Mouse (Mus musculus): ENCODE results near the gene Myf5. TPM values are rescaled to one million over a fixed set of nuclear protein-coding genes. Genes with fewer than 3 reads are reported as not detected.
A peak's percentile ranks its signal among the peaks of the same experiment; 100 is the strongest.

Myf5 gene
- polyA plus RNA-seq, 1 experiment from 2014 or later: 0.12 TPM

DNA sequence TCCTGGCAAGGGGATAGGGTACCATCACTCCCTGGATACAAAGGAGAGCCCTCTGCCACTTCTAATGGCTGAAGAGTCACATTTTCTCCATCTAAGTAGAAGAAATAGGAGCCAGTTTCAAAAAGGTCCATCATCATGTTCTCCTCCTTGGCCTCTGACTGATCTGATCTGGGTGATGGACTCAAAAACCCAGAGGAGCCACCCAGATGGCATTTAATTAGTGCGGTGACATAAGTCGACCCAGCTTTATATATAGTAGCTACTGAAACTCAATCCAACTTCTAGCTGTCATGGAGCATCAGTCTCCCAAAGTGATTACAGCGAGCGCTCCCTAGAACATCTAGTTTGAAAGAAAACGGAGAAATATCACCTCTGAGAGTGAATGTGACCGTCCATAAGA, 8.6 kb upstream of the Myf5 start, which contains the start of gene Myf6:
TSS of gene Myf6 (minus strand) at position 170 of the 400 bp plus-strand sequence.
- Histone ChIP-seq H3K4me1 (ENCODE audit: insufficient read depth, low read length) (peaks cover 8% of the 10 kb centered on the region; the same call in 1 of the 2 replicates), H3K27ac (ENCODE audit: low read length) (no peak within 1 kb of the TSS), H3K4me3 (ENCODE audit: low read length) (peak within 1 kb of the TSS; percentile 20; the same call in 1 of the 2 replicates), H3K9ac (replicated peaks; ENCODE audit: low read length) (no peak within 1 kb of the TSS), H3K36me3 (ENCODE audit: insufficient read depth, low read length) (no peaks in the 10 kb centered on the region), H3K4me2 (replicated peaks; ENCODE audit: low read depth, low read length) (peak within 1 kb of the TSS; percentile 49), H3K27me3 (ENCODE audit: insufficient read depth, low read length) (peaks cover 23% of the 10 kb centered on the region), H3K9me3 (ENCODE audit: low read length) (no peaks in the 10 kb centered on the region)
- WGBS: 52% methylated on average over 6 of the region's 6 CpGs
- ATAC-seq (ENCODE audit: low FRiP score, low TSS enrichment): no peak

DNA sequence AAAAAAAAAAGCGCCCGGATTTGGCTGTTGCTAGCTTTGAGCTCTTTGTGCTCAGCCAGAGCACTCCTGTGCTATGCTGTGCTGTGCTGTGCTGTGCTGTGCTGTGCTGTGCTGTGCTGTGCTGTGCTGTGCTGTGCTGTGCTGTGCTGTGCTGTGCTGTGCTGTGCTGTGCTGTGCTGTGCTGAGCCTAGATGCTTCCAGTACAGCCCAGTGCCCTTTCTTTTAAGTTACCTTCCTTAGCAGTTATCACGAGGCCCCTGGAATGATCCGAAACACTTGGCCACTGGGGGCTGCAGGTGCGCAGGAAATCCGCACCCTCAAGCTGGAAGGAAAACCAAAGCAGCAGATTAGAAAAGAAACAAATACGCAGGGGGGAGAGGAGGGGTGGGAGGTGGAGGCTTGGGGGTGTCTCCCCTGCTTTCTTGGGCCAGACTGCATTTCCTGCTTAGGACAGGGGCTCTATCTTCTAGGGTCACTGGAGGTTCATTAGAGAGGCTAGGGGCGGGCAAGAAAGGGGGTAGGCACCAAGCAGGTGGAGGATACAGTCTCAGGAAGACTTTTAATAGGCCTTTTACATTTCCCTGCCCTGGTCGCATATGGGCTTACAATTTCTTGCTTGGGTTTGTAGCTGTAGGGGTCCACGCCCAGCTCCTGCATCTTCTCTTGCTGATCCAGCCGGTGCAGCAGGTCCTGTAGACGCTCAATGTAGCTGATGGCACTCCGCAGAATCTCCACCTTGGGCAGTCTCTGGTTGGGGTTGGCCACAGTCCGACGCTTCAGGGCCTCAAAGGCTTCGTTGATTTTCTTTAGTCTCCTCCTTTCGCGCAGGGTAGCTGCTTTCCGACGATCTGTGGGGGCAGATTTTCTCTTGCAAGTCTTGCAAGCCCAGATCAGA, 7.9 kb upstream of the Myf5 start:
- peak overlapping the region; percentile 49 for H3K4me2 ChIP-seq (replicated peaks; ENCODE audit: low read depth, low read length)
- 35% methylated on average over 20 of the region's 20 CpGs for WGBS
- H3K9ac ChIP-seq (replicated peaks; ENCODE audit: low read length): no peak overlapping the region; the same call in 1 of the 2 replicates
- peak overlapping the region; percentile 20 for H3K4me3 ChIP-seq (ENCODE audit: low read length)
- no peaks in the 10 kb centered on the region for H3K36me3 ChIP-seq (ENCODE audit: insufficient read depth, low read length)
- ATAC-seq (ENCODE audit: low FRiP score, low TSS enrichment): peak; percentile 70
- no peaks in the 10 kb centered on the region for H3K9me3 ChIP-seq (ENCODE audit: low read length)
- H3K27me3 ChIP-seq (ENCODE audit: insufficient read depth, low read length): peaks cover 23% of the 10 kb centered on the region
- peaks cover 8% of the 10 kb centered on the region; the same call in 1 of the 2 replicates for H3K4me1 ChIP-seq (ENCODE audit: insufficient read depth, low read length)
- no peak overlapping the region for H3K27ac ChIP-seq (ENCODE audit: low read length)

GRCm38 (mm10) chr10:107492867-107493579, 7.1 kb upstream of the Myf5 start:
- peak; percentile 59; the same call in 1 of the 2 replicates for ATAC-seq (ENCODE audit: low FRiP score, low TSS enrichment)
- Histone ChIP-seq H3K9ac (replicated peaks; ENCODE audit: low read length) (no peak overlapping the region; the same call in 1 of the 2 replicates), H3K27me3 (ENCODE audit: insufficient read depth, low read length) (peaks cover 28% of the 10 kb centered on the region), H3K4me3 (ENCODE audit: low read length) (peak overlapping the region; percentile 20), H3K36me3 (ENCODE audit: insufficient read depth, low read length) (no peaks in the 10 kb centered on the region), H3K4me1 (ENCODE audit: insufficient read depth, low read length) (peaks cover 10% of the 10 kb centered on the region; the same call in 1 of the 2 replicates), H3K9me3 (ENCODE audit: low read length) (no peaks in the 10 kb centered on the region), H3K27ac (ENCODE audit: low read length) (no peak overlapping the region), H3K4me2 (replicated peaks; ENCODE audit: low read depth, low read length) (peak overlapping the region; percentile 49)
- 40% methylated on average over 18 of the region's 18 CpGs for WGBS

- Histone ChIP-seq H3K27ac (ENCODE audit: low read length) (no peak overlapping the region), H3K9ac (replicated peaks; ENCODE audit: low read length) (no peak overlapping the region), H3K27me3 (ENCODE audit: insufficient read depth, low read length) (peaks cover 29% of the 10 kb centered on the region), H3K4me1 (ENCODE audit: insufficient read depth, low read length) (0 out of 2 replicates have a peak, but pooled peaks cover 6% of the 10 kb centered on the region), H3K36me3 (ENCODE audit: insufficient read depth, low read length) (no peaks in the 10 kb centered on the region), H3K4me3 (ENCODE audit: low read length) (no peak overlapping the region), H3K4me2 (replicated peaks; ENCODE audit: low read depth, low read length) (no peak overlapping the region), H3K9me3 (ENCODE audit: low read length) (no peaks in the 10 kb centered on the region)
- WGBS: 21% methylated on average over 12 of the region's 12 CpGs
- 0 out of 2 replicates have a peak, but pooled peaks have one; percentile 43 for ATAC-seq (ENCODE audit: low FRiP score, low TSS enrichment)
Measured at GRCm38 (mm10) chr10:107488654-107489315, 2.9 kb upstream of the Myf5 start.

DNA sequence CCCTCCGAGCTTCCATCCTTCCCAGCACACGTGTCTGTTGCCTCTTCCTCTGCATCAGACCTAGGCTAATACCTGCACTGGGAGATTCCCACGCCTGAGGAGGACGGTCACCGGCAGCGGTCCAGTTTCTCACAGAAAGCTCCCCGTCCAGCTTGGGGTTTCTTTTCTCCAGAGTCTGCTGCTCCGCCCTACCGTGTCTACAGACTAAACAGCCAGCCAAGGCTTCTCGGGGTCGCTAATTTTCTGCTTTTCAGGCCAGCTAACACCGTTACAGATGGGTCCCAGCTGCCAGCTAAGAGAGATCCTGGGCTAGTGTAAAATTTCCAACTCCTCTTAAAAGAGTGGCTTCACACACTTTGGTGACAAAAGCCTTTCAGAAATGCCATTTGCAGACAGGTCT, 836 bp upstream of the Myf5 start:
- 33% methylated on average over 12 of the region's 12 CpGs for WGBS
- peaks cover 29% of the 10 kb centered on the region for H3K27me3 ChIP-seq (ENCODE audit: insufficient read depth, low read length)
- no peak overlapping the region for H3K27ac ChIP-seq (ENCODE audit: low read length)
- H3K4me3 ChIP-seq (ENCODE audit: low read length): no peak overlapping the region
- H3K9me3 ChIP-seq (ENCODE audit: low read length): no peaks in the 10 kb centered on the region
- ATAC-seq (ENCODE audit: low FRiP score, low TSS enrichment): no peak
- 0 out of 2 replicates have a peak, but pooled peaks cover 3% of the 10 kb centered on the region for H3K4me1 ChIP-seq (ENCODE audit: insufficient read depth, low read length)
- H3K36me3 ChIP-seq (ENCODE audit: insufficient read depth, low read length): no peaks in the 10 kb centered on the region
- H3K4me2 ChIP-seq (replicated peaks; ENCODE audit: low read depth, low read length): no peak overlapping the region
- H3K9ac ChIP-seq (replicated peaks; ENCODE audit: low read length): no peak overlapping the region

- WGBS: 47% methylated on average over 10 of the region's 10 CpGs
Measured at GRCm38 (mm10) chr10:107484050-107484449, 1.9 kb downstream of the Myf5 start.

DNA sequence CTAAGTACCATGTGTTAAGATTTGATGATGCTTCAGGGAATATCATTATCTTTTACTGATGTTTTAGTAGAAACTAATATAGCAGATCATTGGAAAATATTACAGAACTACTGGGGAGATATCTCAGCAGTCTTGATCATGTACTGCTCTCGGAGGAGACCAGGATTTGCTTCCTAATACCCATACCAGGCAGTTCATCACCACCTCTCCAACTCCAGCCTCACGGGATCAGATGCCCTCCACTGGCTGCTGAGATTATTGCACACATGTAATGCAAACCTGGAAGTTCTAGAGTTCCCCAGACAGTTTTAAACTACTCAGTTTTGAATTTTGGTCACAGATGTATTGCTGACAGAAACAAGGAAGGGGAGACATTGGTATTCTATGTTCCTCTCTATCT, 12.4 kb downstream of the Myf5 start:
- H3K36me3 ChIP-seq (ENCODE audit: insufficient read depth, low read length): no peaks in the 10 kb centered on the region
- H3K9me3 ChIP-seq (ENCODE audit: low read length): no peaks in the 10 kb centered on the region
- 60% methylated on average over 2 of the region's 2 CpGs for WGBS
- ATAC-seq (ENCODE audit: low FRiP score, low TSS enrichment): no peak
- no peaks in the 10 kb centered on the region for H3K27me3 ChIP-seq (ENCODE audit: insufficient read depth, low read length)
- H3K4me3 ChIP-seq (ENCODE audit: low read length): no peak overlapping the region
- no peak overlapping the region for H3K9ac ChIP-seq (replicated peaks; ENCODE audit: low read length)
- H3K4me1 ChIP-seq (ENCODE audit: insufficient read depth, low read length): no peaks in the 10 kb centered on the region
- H3K4me2 ChIP-seq (replicated peaks; ENCODE audit: low read depth, low read length): no peak overlapping the region
- no peak overlapping the region for H3K27ac ChIP-seq (ENCODE audit: low read length)

More at GRCm38 (mm10) chr10:107484050-107484449, 1.9 kb downstream of the Myf5 start:
- no peak for ATAC-seq (ENCODE audit: low FRiP score, low TSS enrichment)
- H3K4me2 ChIP-seq (replicated peaks; ENCODE audit: low read depth, low read length): no peak overlapping the region
- no peaks in the 10 kb centered on the region for H3K9me3 ChIP-seq (ENCODE audit: low read length)
- H3K4me1 ChIP-seq (ENCODE audit: insufficient read depth, low read length): 0 out of 2 replicates have a peak, but pooled peaks cover 3% of the 10 kb centered on the region
- H3K4me3 ChIP-seq (ENCODE audit: low read length): no peak overlapping the region
- H3K9ac ChIP-seq (replicated peaks; ENCODE audit: low read length): no peak overlapping the region
- H3K27ac ChIP-seq (ENCODE audit: low read length): no peak overlapping the region
- H3K36me3 ChIP-seq (ENCODE audit: insufficient read depth, low read length): no peaks in the 10 kb centered on the region
- H3K27me3 ChIP-seq (ENCODE audit: insufficient read depth, low read length): peaks cover 16% of the 10 kb centered on the region

DNA sequence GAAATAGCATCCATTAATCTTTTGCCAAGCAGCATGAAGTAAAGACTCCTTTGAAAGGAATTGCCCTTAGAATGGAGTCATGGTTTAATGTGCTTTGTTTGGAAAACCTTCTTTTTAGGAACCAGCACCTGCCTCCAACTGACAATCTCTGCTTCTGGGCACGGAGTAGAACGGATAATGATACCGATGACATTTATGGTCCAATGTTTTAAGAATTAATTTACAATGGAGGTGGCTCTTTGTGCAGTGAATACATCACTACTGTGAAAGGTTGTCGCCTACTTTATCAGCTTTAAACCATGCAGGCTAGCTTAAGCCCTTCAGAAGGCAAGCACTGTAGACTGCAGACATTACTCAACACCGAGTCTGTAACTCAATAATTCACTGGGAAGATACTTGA, 14.2 kb downstream of the Myf5 start:
- Histone ChIP-seq H3K9ac (replicated peaks; ENCODE audit: low read length) (no peak overlapping the region), H3K9me3 (ENCODE audit: low read length) (no peaks in the 10 kb centered on the region), H3K36me3 (ENCODE audit: insufficient read depth, low read length) (no peaks in the 10 kb centered on the region), H3K4me1 (ENCODE audit: insufficient read depth, low read length) (no peaks in the 10 kb centered on the region), H3K27me3 (ENCODE audit: insufficient read depth, low read length) (no peaks in the 10 kb centered on the region), H3K4me2 (replicated peaks; ENCODE audit: low read depth, low read length) (no peak overlapping the region), H3K4me3 (ENCODE audit: low read length) (no peak overlapping the region), H3K27ac (ENCODE audit: low read length) (no peak overlapping the region)
- WGBS: 68% methylated on average over 5 of the region's 5 CpGs
- ATAC-seq (ENCODE audit: low FRiP score, low TSS enrichment): no peak

DNA sequence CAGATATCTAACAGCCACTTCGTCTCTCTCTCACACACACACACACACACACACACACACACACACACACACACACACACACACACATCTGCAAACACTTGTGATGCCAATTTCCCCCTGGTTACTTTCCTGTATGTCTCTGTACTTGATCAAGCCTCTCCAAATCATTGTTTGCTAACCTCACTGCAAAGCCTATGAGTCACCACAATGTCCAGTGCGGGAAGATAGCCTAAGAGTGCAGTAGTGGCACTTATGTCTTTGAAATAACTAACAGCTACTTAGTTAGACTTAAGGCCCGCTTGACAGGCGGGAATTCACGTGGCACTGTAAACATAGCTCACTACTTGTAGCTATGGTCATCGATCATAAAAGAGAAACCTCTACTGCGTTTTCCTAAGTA, 18.1 kb downstream of the Myf5 start:
- Histone ChIP-seq H3K4me2 (replicated peaks; ENCODE audit: low read depth, low read length) (no peak overlapping the region), H3K4me1 (ENCODE audit: insufficient read depth, low read length) (no peaks in the 10 kb centered on the region), H3K27me3 (ENCODE audit: insufficient read depth, low read length) (no peaks in the 10 kb centered on the region), H3K9ac (replicated peaks; ENCODE audit: low read length) (no peak overlapping the region), H3K4me3 (ENCODE audit: low read length) (no peak overlapping the region), H3K9me3 (ENCODE audit: low read length) (no peaks in the 10 kb centered on the region), H3K36me3 (ENCODE audit: insufficient read depth, low read length) (no peaks in the 10 kb centered on the region), H3K27ac (ENCODE audit: low read length) (no peak overlapping the region)
- 87% methylated on average over 7 of the region's 7 CpGs for WGBS
- no peak for ATAC-seq (ENCODE audit: low FRiP score, low TSS enrichment)

Data from kidney, embryonic 16.5 days (tissue).